Mouse (Mus musculus) heart, postnatal 0 days (tissue): Measurements from ENCODE around the gene Pak4. TPM values are rescaled to one million over a fixed set of nuclear protein-coding genes. Genes with fewer than 3 reads are reported as not detected.

Experiments used
- ATAC-seq: fragments of 200-750 bp; cut with Nextera tagmentation; 2 replicates; pipeline ENCODE4 v1.8.0; 2017; ENCODE audit warnings: low read depth, moderate number of reproducible peaks, moderate library complexity; ENCODE audit not compliant: insufficient read depth
- DNase-seq: peaks from one replicate; pipeline ENCODE4 v3.0.0-alpha.2; 2016; ENCODE audit warnings: low spot score
- H3K27ac ChIP-seq: fragments of 300-500 bp; sonication (generic); 2 replicates; pipeline ENCODE4 v1.5.1; 2014; ENCODE audit warnings: low read depth, mild to moderate bottlenecking
- H3K27me3 ChIP-seq: fragments of 300-500 bp; sonication (generic); 2 replicates; pipeline ENCODE4 v1.6.1; 2014; ENCODE audit warnings: low read length, mixed read lengths; ENCODE audit not compliant: control insufficient read depth, insufficient read depth
- H3K36me3 ChIP-seq: fragments of 300-500 bp; sonication (generic); replicated peaks from 2 replicates; pipeline ENCODE4 v1.6.1; 2014; ENCODE audit warnings: low read length, mixed read lengths; ENCODE audit not compliant: control insufficient read depth, insufficient read depth
- H3K4me1 ChIP-seq: fragments of 300-500 bp; sonication (generic); 2 replicates; pipeline ENCODE4 v1.6.1; 2014; ENCODE audit warnings: antibody characterized with exemption; ENCODE audit not compliant: control insufficient read depth, insufficient read depth
- H3K4me2 ChIP-seq: fragments of 300-500 bp; sonication (generic); 2 replicates; pipeline ENCODE4 v1.6.1; 2014; ENCODE audit warnings: low read depth, mild to moderate bottlenecking, low read length, moderate library complexity
- H3K4me3 ChIP-seq: fragments of 300-500 bp; sonication (generic); 2 replicates; pipeline ENCODE4 v1.5.1; 2014; ENCODE audit warnings: low read depth, low read length
- H3K9ac ChIP-seq: fragments of 300-500 bp; sonication (generic); replicated peaks from 2 replicates; pipeline ENCODE4 v1.6.1; 2014; ENCODE audit warnings: low read depth, low read length, mixed read lengths
- H3K9me3 ChIP-seq: fragments of 300-500 bp; sonication (generic); replicated peaks from 2 replicates; pipeline ENCODE4 v1.6.1; 2016; ENCODE audit warnings: low read length; ENCODE audit not compliant: control insufficient read depth
- CTCF ChIP-seq: IDR thresholded peaks from 2 replicates; pipeline ENCODE4 v1.5.1; 2016; ENCODE audit warnings: antibody characterized with exemption, control low read depth, low read depth
- EP300 ChIP-seq: IDR thresholded peaks from 2 replicates; pipeline ENCODE4 v1.6.1; 2016; ENCODE audit warnings: antibody characterized with exemption, low read depth
- WGBS: fragments of 180-500 bp; shearing (Covaris S2); extraction: QIAGEN DNeasy Blood & Tissue Kit; methylation state at CpG from one replicate; pipeline ENCODE4 v1.1.7; 2014; 5-methylcytosine and 5-hydroxymethylcytosine counted together
- polyA plus RNA-seq: library from polyadenylated mRNA; unstranded; fragments of >200 nt; fragmentation: Nextera tagmentation; extraction: Ambion mirVana; gene quantifications from 2 replicates; pipeline ENCODE4 v1.2.1, GENCODE M21; 2015
- total RNA-seq: library from RNA; depleted of rRNA; stranded (reverse); fragments of >200 nt; gene quantifications from 2 replicates; pipeline ENCODE4 v1.2.3, GENCODE M21; 2014; ENCODE audit warnings: low replicate concordance

Pak4 gene
- total and polyA plus RNA-seq, 2 experiments from 2014 or later, result 11.3 to 12.7 TPM

- H3K9me3 ChIP-seq, result no peaks in the 10 kb centered on the region
- H3K4me2 ChIP-seq, result peak overlapping the region; percentile 95
- H3K27me3 ChIP-seq, result no peaks in the 10 kb centered on the region
- peaks cover 43% of the 10 kb centered on the region for H3K4me1 ChIP-seq
- no peaks in the 10 kb centered on the region for H3K36me3 ChIP-seq
- H3K4me3 ChIP-seq, result peak overlapping the region; percentile 85
- H3K9ac ChIP-seq, result no peak overlapping the region; the same call in 1 of the 2 replicates
- no peak for DNase-seq
- ATAC-seq, result no peak
- WGBS, result 44% methylated on average over 20 of the region's 20 CpGs
- no peak for TF ChIP-seq CTCF
- no peak for TF ChIP-seq EP300
- H3K27ac ChIP-seq, result no peak overlapping the region
Measured at GRCm38 (mm10) chr7:28596436-28597276, 1.3 kb downstream of the Pak4 start.

DNA sequence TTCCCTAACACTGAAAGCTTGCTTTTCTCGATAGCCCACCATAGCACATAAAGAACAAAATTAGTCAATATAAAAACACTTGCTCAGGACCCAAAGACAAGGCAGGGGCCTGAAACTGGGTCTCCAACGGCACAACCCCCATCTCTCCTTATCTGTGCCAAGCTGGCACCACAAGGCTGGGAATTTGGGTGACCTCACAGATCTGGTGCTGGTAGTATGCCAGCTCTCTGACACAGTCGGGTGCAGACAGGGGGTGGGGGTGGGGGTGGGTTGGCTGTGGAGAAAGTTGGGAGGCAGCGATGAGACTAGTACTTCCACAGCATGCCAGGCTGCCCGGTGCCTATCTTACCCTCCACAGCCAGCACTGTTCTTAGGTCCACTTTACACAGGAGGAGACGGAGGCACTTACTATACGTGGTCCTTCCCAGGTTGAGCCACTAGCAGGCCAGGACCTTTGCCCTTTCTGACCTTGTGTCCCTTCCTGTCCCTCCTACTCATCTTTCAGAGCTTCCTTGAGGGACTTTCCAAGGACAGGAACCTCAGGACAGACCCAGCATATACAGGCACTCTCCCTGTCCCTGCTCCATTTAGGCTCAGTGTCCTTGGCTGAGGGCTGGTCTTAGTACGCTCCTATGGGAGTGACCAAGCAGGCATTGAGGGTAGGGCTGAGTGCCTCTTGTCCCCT, 2.1 kb downstream of the Pak4 start:
- Histone ChIP-seq H3K27ac (no peak overlapping the region), H3K4me1 (peaks cover 43% of the 10 kb centered on the region), H3K9ac (peak overlapping the region; percentile 16; the same call in 1 of the 2 replicates)

GRCm38 (mm10) chr7:28593206-28594111, 4.5 kb downstream of the Pak4 start:
- Histone ChIP-seq H3K4me1 (peaks cover 42% of the 10 kb centered on the region), H3K4me3 (no peak overlapping the region), H3K36me3 (no peaks in the 10 kb centered on the region), H3K4me2 (no peak overlapping the region), H3K9me3 (no peaks in the 10 kb centered on the region), H3K27ac (0 out of 2 replicates have a peak overlapping the region, but pooled peaks have one; percentile 20), H3K27me3 (no peaks in the 10 kb centered on the region), H3K9ac (no peak overlapping the region)
- TF ChIP-seq CTCF (no peak), EP300 (peak; percentile 85)
- peak; percentile 45 for DNase-seq
- ATAC-seq, result peak; percentile 55
- WGBS, result 41% methylated on average over 14 of the region's 14 CpGs

More for the DNA sequence above, 2.1 kb downstream of the Pak4 start:
- TF ChIP-seq CTCF (no peak), EP300 (no peak)
- H3K4me2 ChIP-seq, result no peak overlapping the region
- H3K36me3 ChIP-seq, result no peaks in the 10 kb centered on the region
- H3K27me3 ChIP-seq, result no peaks in the 10 kb centered on the region
- WGBS, result 50% methylated on average over 8 of the region's 8 CpGs
- DNase-seq (no peak), ATAC-seq (no peak)
- no peak overlapping the region for H3K4me3 ChIP-seq
- no peaks in the 10 kb centered on the region for H3K9me3 ChIP-seq

- no peaks in the 10 kb centered on the region for H3K36me3 ChIP-seq
- H3K4me3 ChIP-seq, result no peak overlapping the region
- no peak overlapping the region for H3K4me2 ChIP-seq
- no peak overlapping the region for H3K27ac ChIP-seq
- ATAC-seq (no peak), DNase-seq (no peak)
- TF ChIP-seq CTCF (no peak), EP300 (no peak)
- H3K9ac ChIP-seq, result no peak overlapping the region
- peaks cover 49% of the 10 kb centered on the region for H3K4me1 ChIP-seq
- H3K9me3 ChIP-seq, result no peaks in the 10 kb centered on the region
- 69% methylated on average over 1 of the region's 1 CpGs for WGBS
- H3K27me3 ChIP-seq, result no peaks in the 10 kb centered on the region
Measured at GRCm38 (mm10) chr7:28591862-28592261, 6.1 kb downstream of the Pak4 start.

DNA sequence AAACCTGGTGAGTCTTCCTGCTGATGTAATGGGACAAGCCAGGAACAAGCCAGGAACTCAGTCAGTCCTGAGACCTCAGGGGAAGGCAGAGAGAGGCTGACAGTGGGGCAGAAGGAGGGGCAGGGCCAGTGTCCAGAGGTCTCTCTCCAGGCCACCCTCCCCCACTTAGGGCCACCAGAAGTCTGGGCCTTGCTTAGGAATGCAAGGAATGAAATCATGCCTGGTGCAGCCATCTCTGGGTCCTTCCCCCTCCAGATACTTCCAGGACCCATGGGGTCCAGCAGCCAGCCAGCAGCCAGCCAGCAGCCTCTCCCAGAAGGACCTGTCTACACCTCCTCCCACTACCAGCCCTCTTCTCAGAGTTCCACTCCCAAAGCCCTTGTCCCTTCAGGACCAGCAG, 10.3 kb downstream of the Pak4 start:
- Histone ChIP-seq H3K4me2 (0 out of 2 replicates have a peak overlapping the region, but pooled peaks have one; percentile 13), H3K4me3 (no peak overlapping the region), H3K27me3 (no peaks in the 10 kb centered on the region), H3K4me1 (peaks cover 36% of the 10 kb centered on the region), H3K9ac (0 out of 2 replicates have a peak overlapping the region, but pooled peaks have one; percentile 6), H3K9me3 (no peaks in the 10 kb centered on the region), H3K27ac (peak overlapping the region; percentile 36; the same call in 1 of the 2 replicates), H3K36me3 (no peaks in the 10 kb centered on the region)
- DNase-seq (peak; percentile 30), ATAC-seq (peak; percentile 35)
- TF ChIP-seq EP300 (no peak), CTCF (no peak)
